Mouse (Mus musculus): ENCODE results near the gene Rsph6a. TPM values are rescaled to one million over a fixed set of nuclear protein-coding genes. Genes with fewer than 3 reads are reported as not detected.

The Rsph6a gene
- polyA plus RNA-seq, 1 experiment = 0.10 TPM

DNA sequence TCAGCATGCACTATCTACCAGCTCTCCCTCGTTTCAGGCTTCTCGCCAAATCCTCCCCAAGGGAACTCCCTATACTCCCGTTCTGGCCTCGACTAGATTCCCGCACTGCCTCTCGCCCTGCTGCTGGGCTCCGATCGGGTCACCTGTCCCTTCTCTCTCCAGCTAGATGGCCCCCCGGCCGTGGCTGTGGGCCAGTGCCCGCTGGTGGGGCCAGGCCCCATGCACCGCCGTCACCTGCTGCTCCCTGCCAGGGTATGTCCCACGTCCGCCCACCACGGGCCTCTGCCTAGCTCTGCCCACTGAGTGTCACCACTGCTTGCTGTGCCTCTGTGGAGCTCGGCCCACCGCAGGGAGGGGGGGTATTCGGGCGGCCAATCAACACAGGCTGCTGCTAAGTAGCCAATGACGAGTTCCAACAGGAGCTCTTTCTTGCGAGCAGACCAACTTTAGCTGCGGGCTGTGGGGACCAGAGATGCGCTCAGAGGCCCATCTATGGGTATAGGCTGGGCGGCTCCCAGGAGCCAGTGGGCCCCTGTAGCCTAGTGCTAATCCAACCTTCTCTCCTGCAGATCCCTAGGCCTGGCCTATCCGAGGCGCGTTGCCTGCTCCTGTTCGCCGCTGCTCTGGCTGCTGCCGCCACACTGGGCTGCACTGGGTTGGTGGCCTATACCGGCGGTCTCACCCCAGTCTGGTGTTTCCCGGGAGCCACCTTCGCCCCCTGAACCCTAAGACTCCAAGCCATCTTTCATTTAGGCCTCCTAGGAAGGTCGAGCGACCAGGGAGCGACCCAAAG, 38.1 kb downstream of the Rsph6a start:
- no peak for DNase-seq
- no peak overlapping the region for H3K27ac ChIP-seq (ENCODE audit: insufficient read depth, low read length)
- no peaks in the 10 kb centered on the region for H3K4me1 ChIP-seq (ENCODE audit: control insufficient read depth, insufficient read depth, low read length)
- TF ChIP-seq POLR2A (IDR thresholded peaks at IDR 0.05; ENCODE audit: borderline replicate concordance, insufficient read depth, low read length) (no peak), CTCF (IDR thresholded peaks at IDR 0.05; ENCODE audit: borderline replicate concordance, insufficient read depth, low read depth, low read length) (no peak)
- H3K4me3 ChIP-seq (replicated peaks; ENCODE audit: insufficient read depth, low read depth, low read length) = no peak overlapping the region
- peaks cover 1% of the 10 kb centered on the region; the same call in 1 of the 2 replicates for H3K27me3 ChIP-seq (ENCODE audit: control insufficient read depth, insufficient read depth, low read length)
- 20% methylated on average over 38 of the region's 38 CpGs for WGBS

DNA sequence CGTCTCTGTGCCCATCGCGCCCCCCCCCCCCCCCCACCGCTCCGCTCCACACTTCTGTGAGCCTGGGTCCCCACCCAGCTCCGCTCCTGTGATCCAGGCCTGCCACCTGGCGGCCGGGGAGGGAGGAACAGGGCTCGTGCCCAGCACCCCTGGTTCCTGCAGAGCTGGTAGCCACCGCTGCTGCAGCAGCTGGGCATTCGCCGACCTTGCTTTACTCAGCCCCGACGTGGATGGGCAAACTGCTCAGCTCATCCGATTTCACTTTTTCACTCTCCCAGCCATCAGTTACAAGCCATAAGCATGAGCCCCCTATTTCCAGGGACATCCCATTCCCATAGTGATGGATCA, 38.7 kb downstream of the Rsph6a start:
- Histone ChIP-seq H3K27me3 (ENCODE audit: control insufficient read depth, insufficient read depth, low read length) (peaks cover 1% of the 10 kb centered on the region; the same call in 1 of the 2 replicates), H3K4me3 (replicated peaks; ENCODE audit: insufficient read depth, low read depth, low read length) (no peak overlapping the region), H3K4me1 (ENCODE audit: control insufficient read depth, insufficient read depth, low read length) (no peaks in the 10 kb centered on the region), H3K27ac (ENCODE audit: insufficient read depth, low read length) (no peak overlapping the region)
- DNase-seq = peak; percentile 49 to 65
- TF ChIP-seq CTCF (IDR thresholded peaks at IDR 0.05; ENCODE audit: borderline replicate concordance, insufficient read depth, low read depth, low read length) (peak; percentile 74), POLR2A (IDR thresholded peaks at IDR 0.05; ENCODE audit: borderline replicate concordance, insufficient read depth, low read length) (no peak)
- WGBS = 7% methylated on average over 15 of the region's 15 CpGs

GRCm38 (mm10) chr7:19093537-19094385, 39.3 kb downstream of the Rsph6a start:
- 1% methylated on average over 45 of the region's 45 CpGs for WGBS
- Histone ChIP-seq H3K27ac (ENCODE audit: insufficient read depth, low read length) (no peak overlapping the region), H3K4me1 (ENCODE audit: control insufficient read depth, insufficient read depth, low read length) (no peaks in the 10 kb centered on the region), H3K27me3 (ENCODE audit: control insufficient read depth, insufficient read depth, low read length) (peaks cover 1% of the 10 kb centered on the region; the same call in 1 of the 2 replicates), H3K4me3 (replicated peaks; ENCODE audit: insufficient read depth, low read depth, low read length) (peak overlapping the region; percentile 41)
- TF ChIP-seq POLR2A (IDR thresholded peaks at IDR 0.05; ENCODE audit: borderline replicate concordance, insufficient read depth, low read length) (no peak), CTCF (IDR thresholded peaks at IDR 0.05; ENCODE audit: borderline replicate concordance, insufficient read depth, low read depth, low read length) (no peak)
- DNase-seq = peak; percentile 57 to 63

DNA sequence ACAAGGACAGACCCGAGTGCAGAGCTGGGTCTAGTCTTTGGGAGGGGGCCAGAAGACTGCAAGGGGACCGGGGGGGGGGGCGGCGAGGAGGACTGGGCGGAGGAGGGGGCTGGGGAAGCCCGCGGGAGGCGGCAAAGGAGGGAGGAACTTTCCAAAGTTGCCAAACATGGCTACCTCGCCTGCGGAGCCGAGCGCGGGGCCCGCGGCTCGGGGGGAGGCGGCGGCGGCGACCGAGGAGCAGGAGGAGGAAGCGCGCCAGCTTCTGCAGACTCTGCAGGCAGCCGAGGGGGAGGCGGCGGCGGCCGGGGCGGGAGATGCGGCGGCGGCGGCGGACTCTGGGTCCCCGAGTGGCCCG, 40.0 kb downstream of the Rsph6a start, which contains the start of gene Six5:
Six5 (plus strand) TSS at position 124 of the 355 bp plus-strand sequence.
- no peaks in the 10 kb centered on the region for H3K4me1 ChIP-seq (ENCODE audit: control insufficient read depth, insufficient read depth, low read length)
- H3K27me3 ChIP-seq (ENCODE audit: control insufficient read depth, insufficient read depth, low read length) = peaks cover 1% of the 10 kb centered on the region; the same call in 1 of the 2 replicates
- TF ChIP-seq POLR2A (IDR thresholded peaks at IDR 0.05; ENCODE audit: borderline replicate concordance, insufficient read depth, low read length) (no peak), CTCF (IDR thresholded peaks at IDR 0.05; ENCODE audit: borderline replicate concordance, insufficient read depth, low read depth, low read length) (no peak)
- H3K4me3 ChIP-seq (replicated peaks; ENCODE audit: insufficient read depth, low read depth, low read length) = peak within 1 kb of the TSS; percentile 41
- no peak within 1 kb of the TSS for H3K27ac ChIP-seq (ENCODE audit: insufficient read depth, low read length)
- 1% methylated on average over 32 of the region's 36 CpGs for WGBS
- no peak for DNase-seq

DNA sequence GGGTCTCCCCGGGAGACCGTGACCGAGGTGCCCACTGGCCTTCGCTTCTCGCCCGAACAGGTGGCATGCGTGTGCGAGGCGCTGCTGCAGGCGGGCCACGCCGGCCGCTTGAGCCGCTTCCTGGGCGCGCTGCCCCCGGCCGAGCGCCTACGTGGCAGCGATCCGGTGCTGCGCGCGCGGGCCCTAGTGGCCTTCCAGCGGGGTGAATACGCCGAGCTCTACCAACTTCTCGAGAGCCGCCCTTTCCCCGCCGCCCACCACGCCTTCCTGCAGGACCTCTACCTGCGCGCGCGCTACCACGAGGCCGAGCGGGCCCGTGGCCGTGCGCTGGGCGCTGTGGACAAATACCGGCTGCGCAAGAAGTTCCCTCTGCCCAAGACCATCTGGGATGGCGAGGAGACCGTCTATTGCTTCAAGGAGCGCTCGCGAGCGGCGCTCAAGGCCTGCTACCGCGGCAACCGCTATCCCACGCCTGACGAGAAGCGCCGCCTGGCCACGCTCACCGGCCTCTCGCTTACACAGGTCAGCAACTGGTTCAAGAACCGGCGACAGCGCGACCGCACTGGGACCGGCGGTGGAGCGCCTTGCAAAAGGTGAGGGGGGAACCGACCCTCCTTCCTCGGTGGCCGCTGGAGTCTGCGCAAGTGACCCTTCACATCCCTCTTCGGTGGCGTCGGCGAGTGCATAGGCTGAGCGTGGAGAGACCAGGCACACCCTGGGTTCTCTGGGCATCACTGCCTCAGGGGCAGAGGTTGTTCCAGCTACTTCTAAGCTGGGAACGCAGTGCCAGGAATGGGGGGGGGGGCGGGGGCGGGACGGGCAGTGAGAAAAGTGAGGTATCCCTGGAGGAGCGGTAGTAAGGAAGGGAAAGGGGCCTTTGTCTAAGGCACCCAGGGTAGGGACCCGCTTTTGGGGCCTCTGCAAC, 40.6 kb downstream of the Rsph6a start:
- Histone ChIP-seq H3K27me3 (ENCODE audit: control insufficient read depth, insufficient read depth, low read length) (peaks cover 1% of the 10 kb centered on the region; the same call in 1 of the 2 replicates), H3K4me1 (ENCODE audit: control insufficient read depth, insufficient read depth, low read length) (no peaks in the 10 kb centered on the region), H3K4me3 (replicated peaks; ENCODE audit: insufficient read depth, low read depth, low read length) (peak overlapping the region; percentile 30), H3K27ac (ENCODE audit: insufficient read depth, low read length) (no peak overlapping the region)
- no peak for DNase-seq
- TF ChIP-seq POLR2A (IDR thresholded peaks at IDR 0.05; ENCODE audit: borderline replicate concordance, insufficient read depth, low read length) (no peak), CTCF (IDR thresholded peaks at IDR 0.05; ENCODE audit: borderline replicate concordance, insufficient read depth, low read depth, low read length) (no peak)
- WGBS = under 1% methylated on average over 84 of the region's 87 CpGs

GRCm38 (mm10) chr7:19095751-19096110, 41.2 kb downstream of the Rsph6a start:
- 4% methylated on average over 19 of the region's 19 CpGs for WGBS
- no peak for DNase-seq
- Histone ChIP-seq H3K27ac (ENCODE audit: insufficient read depth, low read length) (no peak overlapping the region), H3K4me1 (ENCODE audit: control insufficient read depth, insufficient read depth, low read length) (no peaks in the 10 kb centered on the region), H3K4me3 (replicated peaks; ENCODE audit: insufficient read depth, low read depth, low read length) (no peak overlapping the region), H3K27me3 (ENCODE audit: control insufficient read depth, insufficient read depth, low read length) (peaks cover 1% of the 10 kb centered on the region; the same call in 1 of the 2 replicates)
- no peak for TF ChIP-seq POLR2A (IDR thresholded peaks at IDR 0.05; ENCODE audit: borderline replicate concordance, insufficient read depth, low read length)
- no peak for TF ChIP-seq CTCF (IDR thresholded peaks at IDR 0.05; ENCODE audit: borderline replicate concordance, insufficient read depth, low read depth, low read length)

GRCm38 (mm10) chr7:19096421-19096976, 42.0 kb downstream of the Rsph6a start:
- WGBS = 75% methylated on average over 5 of the region's 5 CpGs
- H3K4me3 ChIP-seq (replicated peaks; ENCODE audit: insufficient read depth, low read depth, low read length) = no peak overlapping the region
- TF ChIP-seq CTCF (IDR thresholded peaks at IDR 0.05; ENCODE audit: borderline replicate concordance, insufficient read depth, low read depth, low read length) (no peak), POLR2A (IDR thresholded peaks at IDR 0.05; ENCODE audit: borderline replicate concordance, insufficient read depth, low read length) (no peak)
- peaks cover 1% of the 10 kb centered on the region; the same call in 1 of the 2 replicates for H3K27me3 ChIP-seq (ENCODE audit: control insufficient read depth, insufficient read depth, low read length)
- H3K27ac ChIP-seq (ENCODE audit: insufficient read depth, low read length) = no peak overlapping the region
- no peak for DNase-seq
- H3K4me1 ChIP-seq (ENCODE audit: control insufficient read depth, insufficient read depth, low read length) = no peaks in the 10 kb centered on the region
